Mouse (Mus musculus) skeletal muscle tissue, postnatal 0 days (tissue): ENCODE measurements around the gene Pdcd1lg2. TPM values are rescaled to one million over a fixed set of nuclear protein-coding genes. Genes with fewer than 3 reads are reported as not detected.

Experiments
- polyA plus RNA-seq: library from polyadenylated mRNA; unstranded; fragments of >200 nt; fragmentation: Nextera tagmentation; extraction: Ambion mirVana; gene quantifications from 2 replicates; pipeline ENCODE4 v1.2.1, GENCODE M21; 2015

Gene Pdcd1lg2
- not detected in 2 replicates for polyA plus RNA-seq

GRCm38 (mm10) chr19:29410619-29411018, at the start of gene Pdcd1lg2:
TSS of gene Pdcd1lg2 (plus strand) at chr19:29410919.

GRCm38 (mm10) chr19:29366969-29367622, 43.6 kb upstream of the Pdcd1lg2 start, which contains the start of the genes Plgrkt and Cd274:
TSS of gene Plgrkt (minus strand) at chr19:29367390.
TSS of gene Cd274 (plus strand) at chr19:29367455.

Other genes starting within 250 kb of the Pdcd1lg2 start
- gene Jak2, start 159.1 kb upstream of the Pdcd1lg2 start, polyA plus RNA-seq = 4.1 and 5.0 TPM in 2 replicates
- 4.1 and 5.4 TPM in 2 replicates for gene Insl6, start 85.6 kb upstream of the Pdcd1lg2 start, polyA plus RNA-seq
- gene Rln1, start 76.2 kb upstream of the Pdcd1lg2 start, polyA plus RNA-seq = 0.97 and 1.0 TPM in 2 replicates
- gene Plgrkt, start 43.5 kb upstream of the Pdcd1lg2 start, polyA plus RNA-seq = 60.4 and 81.3 TPM in 2 replicates
- 0.37 and 1.1 TPM in 2 replicates for gene Cd274, start 43.5 kb upstream of the Pdcd1lg2 start, polyA plus RNA-seq
- 8.4 and 10.9 TPM in 2 replicates for gene Ric1, start 111.4 kb downstream of the Pdcd1lg2 start, polyA plus RNA-seq
- 2.4 and 5.1 TPM in 2 replicates for gene Ermp1, start 237.5 kb downstream of the Pdcd1lg2 start, polyA plus RNA-seq